Mouse (Mus musculus) ES-Bruce4 (cell line): Measurements from ENCODE around the gene Alg2. TPM values are rescaled to one million over a fixed set of nuclear protein-coding genes. Genes with fewer than 3 reads are reported as not detected.

Experiments
- H3K27ac ChIP-seq: 2 replicates; pipeline ENCODE4 v1.5.1; 2012; ENCODE audit warnings: low read length, inconsistent platforms; ENCODE audit not compliant: insufficient read depth
- H3K27me3 ChIP-seq: 2 replicates; pipeline ENCODE4 v1.6.1; 2012; ENCODE audit warnings: mild to moderate bottlenecking, low read length, inconsistent platforms; ENCODE audit not compliant: control insufficient read depth, poor library complexity, insufficient read depth, severe bottlenecking
- H3K36me3 ChIP-seq: 2 replicates; pipeline ENCODE4 v1.6.1; 2012; ENCODE audit warnings: inconsistent platforms, mild to moderate bottlenecking, low read length, moderate library complexity; ENCODE audit not compliant: control insufficient read depth, poor library complexity, insufficient read depth, severe bottlenecking
- H3K4me1 ChIP-seq: one replicate; pipeline ENCODE4 v1.8.1; 2011; ENCODE audit warnings: low read length; ENCODE audit not compliant: control insufficient read depth, insufficient read depth
- H3K4me3 ChIP-seq: 2 replicates; pipeline ENCODE4 v1.5.1; 2011; ENCODE audit warnings: low read depth, mild to moderate bottlenecking, low read length
- H3K9ac ChIP-seq: 2 replicates; pipeline ENCODE4 v1.6.1; 2012; ENCODE audit warnings: low read depth, mild to moderate bottlenecking, inconsistent platforms; ENCODE audit not compliant: poor library complexity, severe bottlenecking
- H3K9me3 ChIP-seq: replicated peaks from 2 replicates; pipeline ENCODE4 v1.6.1; 2012; ENCODE audit warnings: mild to moderate bottlenecking, low read length, inconsistent platforms; ENCODE audit not compliant: control insufficient read depth, poor library complexity, insufficient read depth, severe bottlenecking
- CTCF ChIP-seq: IDR thresholded peaks from one replicate; pipeline ENCODE4 v1.8.1; 2011; ENCODE audit warnings: low read depth, low read length
- EP300 ChIP-seq: IDR thresholded peaks from 2 replicates; pipeline ENCODE4 v1.6.1; 2011; ENCODE audit warnings: low read depth, low read length; ENCODE audit not compliant: insufficient read depth
- POLR2A ChIP-seq: IDR thresholded peaks from one replicate; pipeline ENCODE4 v1.8.1; 2011; ENCODE audit warnings: low read length; ENCODE audit not compliant: insufficient read depth
- polyA plus RNA-seq: library from polyadenylated mRNA; stranded (reverse); fragments of >200 nt; gene quantifications from 2 replicates; pipeline ENCODE4 v1.2.4, GENCODE M21; 2011; ENCODE audit warnings: low read depth; ENCODE audit not compliant: missing spikeins, insufficient read depth, insufficient read length

Alg2 gene
- polyA plus RNA-seq, 1 experiment = 14.1 TPM

- H3K9me3 ChIP-seq = no peaks in the 10 kb centered on the region
- H3K27me3 ChIP-seq = no peaks in the 10 kb centered on the region
- H3K4me3 ChIP-seq = no peak overlapping the region
- no peak overlapping the region for H3K27ac ChIP-seq
- H3K4me1 ChIP-seq = no peaks in the 10 kb centered on the region
- no peak for TF ChIP-seq CTCF
- TF ChIP-seq POLR2A = no peak
- TF ChIP-seq EP300 = no peak
- H3K36me3 ChIP-seq = no peaks in the 10 kb centered on the region
- H3K9ac ChIP-seq = no peak overlapping the region
Measured at GRCm38 (mm10) chr4:47492311-47493086, 18.4 kb upstream of the Alg2 start.

- TF ChIP-seq CTCF = no peak
- no peak for TF ChIP-seq EP300
- TF ChIP-seq POLR2A = no peak
- Histone ChIP-seq H3K4me3 (no peak overlapping the region), H3K9ac (no peak overlapping the region)
Measured at GRCm38 (mm10) chr4:47491243-47491642, 17.1 kb upstream of the Alg2 start.

GRCm38 (mm10) chr4:47480576-47480975 lies 6.4 kb upstream of the Alg2 start:
- no peak for TF ChIP-seq POLR2A
- no peak for TF ChIP-seq EP300
- no peak for TF ChIP-seq CTCF
- no peaks in the 10 kb centered on the region for H3K9me3 ChIP-seq
- no peak overlapping the region for H3K4me3 ChIP-seq
- no peaks in the 10 kb centered on the region for H3K4me1 ChIP-seq
- no peaks in the 10 kb centered on the region for H3K27me3 ChIP-seq
- no peaks in the 10 kb centered on the region; the same call in 1 of the 2 replicates for H3K36me3 ChIP-seq
- no peak overlapping the region for H3K9ac ChIP-seq
- H3K27ac ChIP-seq = no peak overlapping the region

More at GRCm38 (mm10) chr4:47491243-47491642, 17.1 kb upstream of the Alg2 start:
- H3K27ac ChIP-seq = no peak overlapping the region
- H3K9me3 ChIP-seq = no peaks in the 10 kb centered on the region
- H3K27me3 ChIP-seq = no peaks in the 10 kb centered on the region
- H3K36me3 ChIP-seq = no peaks in the 10 kb centered on the region
- H3K4me1 ChIP-seq = no peaks in the 10 kb centered on the region

- no peaks in the 10 kb centered on the region; the same call in 1 of the 2 replicates for H3K36me3 ChIP-seq
- no peak for TF ChIP-seq CTCF
- no peak for TF ChIP-seq POLR2A
- TF ChIP-seq EP300 = no peak
- no peaks in the 10 kb centered on the region for H3K4me1 ChIP-seq
- H3K9ac ChIP-seq = no peak overlapping the region
- H3K9me3 ChIP-seq = no peaks in the 10 kb centered on the region
- no peak overlapping the region for H3K4me3 ChIP-seq
- no peaks in the 10 kb centered on the region for H3K27me3 ChIP-seq
- H3K27ac ChIP-seq = no peak overlapping the region
Measured at GRCm38 (mm10) chr4:47480095-47480494, 6.0 kb upstream of the Alg2 start.

GRCm38 (mm10) chr4:47477539-47477938 lies 3.4 kb upstream of the Alg2 start:
- TF ChIP-seq EP300 (no peak), POLR2A (no peak), CTCF (no peak)
- H3K27ac ChIP-seq = no peak overlapping the region
- H3K9ac ChIP-seq = no peak overlapping the region
- H3K4me1 ChIP-seq = no peaks in the 10 kb centered on the region
- H3K9me3 ChIP-seq = no peaks in the 10 kb centered on the region
- no peaks in the 10 kb centered on the region for H3K27me3 ChIP-seq
- no peaks in the 10 kb centered on the region for H3K36me3 ChIP-seq
- no peak overlapping the region for H3K4me3 ChIP-seq
